Mouse (Mus musculus): Measurements from ENCODE around the gene Crygc.

The Crygc gene

GRCm38 (mm10) chr1:65073589-65073988, at the start of gene Crygc:
Crygc (minus strand) TSS chr1:65073689.
- no peak for DNase-seq (ENCODE audit: low spot score)

DNA sequence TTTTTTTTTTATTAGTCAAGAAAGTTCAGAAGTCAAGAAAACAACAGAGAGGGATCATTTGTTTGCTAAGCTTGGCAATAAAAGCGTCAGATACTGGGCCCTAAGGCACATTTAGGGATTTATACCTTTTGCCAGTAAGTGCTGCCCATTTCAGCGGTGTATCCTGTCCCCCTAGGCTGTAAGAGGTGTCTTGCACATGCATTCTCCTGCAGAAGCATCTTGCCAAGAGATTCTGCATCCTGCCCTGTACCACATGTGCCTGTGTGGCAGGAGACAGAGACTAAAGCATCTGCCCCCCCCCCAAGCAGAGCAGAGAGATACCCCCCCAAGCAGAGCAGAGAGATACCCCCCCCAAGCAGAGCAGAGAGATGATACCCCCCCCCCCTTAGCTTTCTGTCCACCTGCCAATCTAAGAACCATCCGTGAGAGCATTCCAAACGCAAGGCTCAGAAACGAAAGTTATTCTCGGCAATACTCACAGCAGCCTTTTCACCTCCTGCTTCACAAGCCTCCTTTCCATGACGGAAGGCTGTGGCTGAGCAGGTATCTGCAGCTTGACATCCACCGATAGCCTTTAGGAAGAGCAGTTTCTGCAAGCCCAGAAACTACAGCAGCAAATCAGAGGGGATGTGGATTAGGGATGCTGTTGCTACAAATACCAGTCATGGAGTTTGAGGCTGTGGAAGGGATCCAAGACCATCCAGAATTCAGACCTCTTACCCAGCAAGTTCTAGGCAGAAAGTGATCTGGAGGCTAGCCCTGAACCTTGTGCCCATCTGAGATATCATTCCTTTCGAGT, 49.3 kb upstream of the Crygc start, which contains the start of gene D630023F18Rik:
D630023F18Rik (minus strand) TSS at position 641 of the 799 bp plus-strand sequence.
- no peak for DNase-seq (ENCODE audit: low spot score)

- no peak for DNase-seq (ENCODE audit: low spot score)
Measured at GRCm38 (mm10) chr1:65119438-65119837, 45.9 kb upstream of the Crygc start, which contains the start of gene Gm28845. Gm28845 (minus strand) TSS chr1:65119558.

GRCm38 (mm10) chr1:65118150-65118913, 44.8 kb upstream of the Crygc start:
- DNase-seq (ENCODE audit: low spot score), result no peak

GRCm38 (mm10) chr1:65113536-65114172, 40.2 kb upstream of the Crygc start:
- DNase-seq (ENCODE audit: low spot score), result no peak

DNA sequence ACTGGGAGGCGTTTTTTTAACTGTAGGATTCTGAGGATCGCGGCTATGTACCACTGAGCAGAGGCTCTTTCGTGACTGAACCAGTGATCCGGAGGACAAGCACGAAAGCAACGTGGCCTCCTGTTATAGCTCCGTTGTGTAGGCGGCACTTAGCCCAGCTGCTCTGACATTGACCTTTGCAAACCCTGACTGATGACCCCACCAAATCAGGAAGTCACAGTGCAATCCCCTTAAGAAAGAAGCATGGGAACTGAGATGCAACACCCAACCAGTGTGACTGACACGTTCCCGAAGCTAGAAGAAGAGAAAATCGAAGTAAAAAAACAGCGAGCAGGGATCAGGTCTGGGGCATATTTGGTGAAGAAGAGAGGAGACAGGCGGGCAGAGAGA, 39.3 kb upstream of the Crygc start:
- peak; percentile 20 for DNase-seq (ENCODE audit: low spot score)

DNA sequence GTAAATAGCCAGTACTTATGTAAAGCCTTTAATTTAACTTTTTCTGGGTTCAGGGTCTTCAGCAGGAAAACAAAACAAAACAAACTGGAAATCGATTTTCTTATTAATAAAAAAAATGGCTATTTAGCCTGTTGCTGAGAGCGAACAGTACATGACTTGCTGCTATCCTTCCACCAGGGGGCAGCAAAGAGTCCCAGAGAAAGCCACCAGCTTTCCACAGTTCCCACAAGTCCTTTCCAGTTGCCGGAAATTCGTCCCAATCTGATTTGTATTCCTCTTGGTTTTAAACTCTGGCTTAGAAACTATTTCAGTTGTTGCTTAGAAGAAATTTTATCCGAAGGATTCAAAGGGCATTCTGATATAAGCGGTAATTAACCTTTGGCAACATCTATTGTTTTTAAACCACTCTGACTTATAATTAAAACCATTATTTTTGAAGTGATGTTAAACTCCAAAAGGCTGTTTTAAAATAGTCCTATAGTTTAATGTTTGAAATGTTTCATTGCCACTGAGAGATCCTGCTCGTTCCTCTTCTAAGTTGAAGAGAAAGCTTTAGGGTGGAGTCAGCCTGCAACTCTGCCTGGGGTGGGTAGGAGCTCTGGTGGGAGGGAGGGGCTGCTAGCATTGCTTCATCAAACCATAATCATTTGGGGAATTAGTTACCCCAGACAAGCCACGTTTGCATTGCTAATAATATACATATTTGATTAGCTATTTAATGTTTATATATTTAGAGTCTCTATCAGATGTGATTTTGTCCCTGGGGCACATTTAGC, 38.7 kb upstream of the Crygc start:
- DNase-seq (ENCODE audit: low spot score), result peak; percentile 90

DNA sequence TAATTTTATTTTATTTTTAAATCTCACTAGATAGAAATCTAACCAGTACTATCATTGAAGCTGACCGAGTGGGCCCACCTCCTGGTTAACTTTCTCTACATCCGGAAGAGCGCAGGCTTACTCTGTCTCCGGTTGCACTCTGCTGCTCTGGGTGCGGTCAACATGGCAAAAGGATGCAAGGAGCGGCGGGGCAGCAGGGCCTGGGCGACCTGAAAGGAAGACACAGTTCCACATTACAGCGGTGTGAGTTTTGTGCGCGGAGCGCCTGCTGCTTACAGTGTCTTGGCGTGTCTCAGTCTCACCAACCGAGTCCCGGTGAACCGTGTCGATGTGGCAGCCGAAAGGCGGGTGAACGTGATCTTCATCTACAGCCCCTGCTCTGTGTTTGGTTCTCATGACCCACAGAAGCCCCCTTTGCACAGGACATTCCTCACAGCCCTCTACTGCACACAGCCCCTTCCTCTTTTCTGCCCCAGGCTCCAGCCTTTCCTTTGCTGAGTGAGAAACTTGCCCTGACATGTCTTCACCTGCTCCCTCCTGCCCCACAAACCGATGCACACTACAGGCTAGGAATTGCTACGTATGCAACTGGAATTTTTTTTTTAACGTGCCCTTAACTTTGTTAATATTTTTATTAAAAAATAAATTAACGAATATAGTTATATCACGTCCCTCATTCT, 36.4 kb upstream of the Crygc start:
- no peak for DNase-seq (ENCODE audit: low spot score)

- no peak for DNase-seq (ENCODE audit: low spot score)
Measured at GRCm38 (mm10) chr1:65109196-65109595, 35.7 kb upstream of the Crygc start.

DNA sequence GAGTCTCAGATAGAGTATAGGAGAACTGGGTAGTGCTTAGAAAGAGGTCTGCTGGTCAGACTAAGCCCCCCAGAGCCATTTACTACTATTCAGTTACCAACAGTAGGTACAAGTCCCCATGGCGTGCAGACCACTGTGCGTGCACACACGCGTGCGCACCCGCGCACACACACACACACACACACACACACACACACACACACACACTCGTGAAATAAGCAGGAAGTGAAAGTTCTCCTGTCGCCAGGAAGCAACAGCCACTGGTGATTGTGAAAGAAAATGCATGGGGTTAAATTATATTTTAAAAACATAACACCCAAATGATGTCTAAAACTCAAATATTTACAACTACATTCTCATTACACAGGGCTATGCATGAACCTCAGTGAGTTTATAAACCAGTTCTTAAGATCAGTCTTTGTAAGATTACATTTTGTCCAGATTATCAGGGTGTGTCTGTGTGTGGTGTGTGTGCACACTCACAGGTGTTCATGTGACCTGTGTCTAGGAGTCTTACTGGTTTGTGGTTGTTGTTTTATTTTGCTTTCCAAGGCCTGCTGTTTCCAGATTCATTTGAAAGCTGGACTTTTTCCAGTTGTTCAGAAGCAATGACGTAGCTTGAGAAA, 34.3 kb upstream of the Crygc start:
- no peak for DNase-seq (ENCODE audit: low spot score)

DNA sequence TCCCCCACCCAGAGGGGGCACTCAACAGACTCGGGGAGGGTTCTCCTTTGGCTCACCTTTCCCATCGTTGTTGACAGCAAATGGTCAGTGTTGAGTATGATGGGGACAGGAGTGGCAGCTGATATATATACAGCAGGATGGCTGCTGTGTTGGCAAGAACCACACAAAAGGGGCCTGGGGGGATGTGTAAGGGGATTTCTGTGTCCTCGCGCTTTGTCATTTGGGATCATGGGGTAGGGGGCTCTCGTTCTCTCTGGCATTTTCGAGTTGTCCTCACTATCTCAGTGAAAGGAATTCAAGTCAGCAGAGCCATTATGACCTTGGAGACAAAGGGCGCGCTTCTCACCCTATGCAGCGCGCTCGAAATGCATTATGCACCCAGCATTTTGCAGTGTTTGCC, 29.8 kb upstream of the Crygc start, which contains the start of gene Cryga:
Cryga (minus strand) TSS at position 101 of the 400 bp plus-strand sequence.
- DNase-seq (ENCODE audit: low spot score), result no peak

- no peak for DNase-seq (ENCODE audit: low spot score)
Measured at GRCm38 (mm10) chr1:65096953-65097352, 23.5 kb upstream of the Crygc start.

DNA sequence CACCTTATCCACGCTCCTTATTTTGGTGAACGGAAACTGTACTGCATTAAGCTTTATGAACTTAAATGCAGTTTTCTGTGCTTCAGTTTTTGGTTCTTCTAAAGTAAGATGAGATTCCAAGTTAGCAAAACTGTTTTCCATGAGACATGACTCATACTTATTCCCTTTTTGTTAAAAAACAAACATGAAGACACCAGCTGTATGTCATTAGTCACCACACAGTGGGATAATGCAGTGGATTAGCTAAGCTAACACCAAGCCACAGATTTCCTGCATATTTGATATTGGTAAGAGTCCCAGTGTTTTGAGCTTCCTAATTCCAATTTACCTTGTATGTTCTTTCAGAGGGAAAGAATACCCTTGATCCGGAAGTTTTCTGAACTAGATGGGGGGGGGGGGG, 18.1 kb upstream of the Crygc start:
- no peak for DNase-seq (ENCODE audit: low spot score)

GRCm38 (mm10) chr1:65090370-65090769, 16.9 kb upstream of the Crygc start:
- no peak for DNase-seq (ENCODE audit: low spot score)

DNA sequence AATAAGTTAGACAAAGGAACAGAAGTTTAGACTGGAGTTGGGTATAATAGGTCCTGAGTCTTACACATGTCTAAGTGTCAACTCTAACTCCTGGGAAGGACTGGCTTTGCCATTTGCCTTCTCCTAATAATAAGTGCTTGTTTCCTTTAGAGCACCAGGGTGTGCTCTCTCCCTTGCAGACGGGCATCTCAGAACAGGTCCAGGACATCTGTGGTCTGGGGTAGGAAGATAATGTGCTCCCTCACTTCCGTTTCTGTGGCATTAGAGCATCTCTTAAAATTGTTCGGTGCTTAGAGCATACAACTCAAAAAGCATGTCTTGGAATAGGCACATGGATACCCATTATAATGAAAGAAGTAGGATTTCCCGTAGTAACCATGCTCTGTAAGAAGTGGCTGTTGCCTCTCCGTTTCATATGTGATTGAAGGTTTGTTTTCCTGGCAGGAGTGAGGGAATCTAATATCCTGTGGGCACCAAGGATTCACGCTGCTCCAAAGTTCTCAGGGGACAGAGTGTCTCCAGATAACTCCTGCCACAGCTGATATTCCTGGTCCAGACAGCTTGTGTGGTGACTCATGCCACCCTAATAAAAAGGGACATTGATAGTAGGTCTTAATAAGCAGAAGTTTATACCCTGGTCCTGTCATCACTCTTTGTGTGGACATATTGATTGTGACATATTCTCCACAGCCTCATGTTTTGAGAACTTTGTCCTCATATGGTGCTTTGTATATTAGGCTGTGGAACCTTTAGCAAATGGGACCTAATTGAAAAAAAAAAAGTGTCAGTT, 15.3 kb upstream of the Crygc start:
- no peak for DNase-seq (ENCODE audit: low spot score)

DNA sequence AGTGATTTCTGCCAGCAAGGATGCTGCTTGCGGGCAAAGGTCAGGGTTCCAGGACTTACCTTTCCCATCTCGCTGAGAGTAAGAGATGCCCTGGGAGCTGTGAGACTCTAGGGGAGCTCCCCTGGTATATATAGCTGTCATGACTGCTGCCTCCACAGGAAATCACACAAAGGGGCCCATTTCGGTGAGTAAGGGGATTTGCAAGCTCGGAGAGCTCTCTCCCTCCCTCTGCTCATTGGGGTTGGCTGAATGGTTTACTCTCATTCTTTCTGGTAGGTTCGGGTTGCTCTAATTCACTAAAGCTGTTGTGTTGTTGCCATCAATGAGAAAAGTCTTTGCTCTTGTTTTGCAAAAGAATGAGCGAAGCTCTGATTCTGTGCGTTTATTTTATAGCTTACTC, 8.7 kb upstream of the Crygc start, which contains the start of gene Crygb:
Crygb (minus strand) TSS at position 101 of the 400 bp plus-strand sequence.
- DNase-seq (ENCODE audit: low spot score), result peak; percentile 7

DNA sequence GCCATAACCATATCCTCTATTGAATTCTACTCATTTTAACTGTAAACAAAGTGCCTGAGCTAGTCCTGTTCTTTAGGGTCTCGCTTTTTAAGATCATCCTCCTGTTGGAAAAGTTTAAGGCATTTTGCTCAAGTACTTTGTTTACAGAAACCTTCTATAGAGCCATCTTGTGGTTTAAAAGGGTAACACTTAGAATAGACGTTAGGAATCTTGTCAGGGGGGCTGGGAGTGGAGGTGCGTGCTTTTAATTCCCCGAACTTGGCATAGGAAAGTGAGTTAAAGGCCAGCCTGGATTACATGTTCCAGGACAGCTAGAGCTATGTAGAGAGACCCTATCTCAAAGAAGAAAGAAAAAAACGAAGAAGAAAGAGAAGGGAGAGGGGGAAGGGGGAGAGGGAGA, 2.1 kb upstream of the Crygc start:
- no peak for DNase-seq (ENCODE audit: low spot score)

- no peak for DNase-seq (ENCODE audit: low spot score)
Measured at GRCm38 (mm10) chr1:65067842-65068241, 5.6 kb downstream of the Crygc start.

DNA sequence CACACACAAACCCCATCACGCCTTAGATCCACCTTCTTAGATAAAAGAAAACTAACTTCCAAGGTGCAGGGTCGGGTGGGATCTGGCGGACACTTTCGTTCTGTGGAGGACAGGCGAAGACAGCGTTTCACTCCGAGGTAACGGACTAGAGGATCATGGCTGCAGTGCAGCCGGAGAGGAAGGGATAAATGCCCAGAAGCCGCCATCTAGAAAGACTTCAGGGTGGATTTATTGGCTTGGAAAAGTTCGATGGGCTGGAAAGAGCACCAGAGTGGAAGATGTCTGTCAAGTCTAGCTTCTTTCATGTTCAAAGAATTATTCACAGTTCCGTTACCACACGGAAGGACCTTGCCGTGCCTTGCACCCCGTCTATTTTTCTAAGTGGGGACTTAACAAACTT, 9.3 kb downstream of the Crygc start:
- DNase-seq (ENCODE audit: low spot score), result no peak

DNA sequence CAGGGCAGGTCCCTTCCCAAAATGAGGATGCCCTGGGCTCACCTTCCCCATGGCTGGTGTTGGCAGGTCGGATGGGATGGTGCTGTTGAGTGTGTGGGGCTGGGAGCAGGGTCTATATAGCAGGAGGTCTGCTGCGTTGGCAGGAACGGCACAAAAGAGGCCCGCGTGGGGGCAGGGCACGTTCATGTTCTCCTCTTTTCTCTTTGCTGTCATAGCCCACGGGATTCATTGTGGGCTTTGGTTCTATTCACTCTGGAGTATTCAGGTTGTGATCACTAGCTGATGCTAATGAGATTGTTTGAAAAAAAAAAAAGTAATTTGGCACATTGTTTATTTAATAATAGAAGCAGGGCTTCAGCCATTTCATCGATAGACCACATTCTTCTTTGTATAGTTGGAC, 10.1 kb downstream of the Crygc start, which contains the start of gene Crygd:
Crygd (minus strand) TSS at position 101 of the 400 bp plus-strand sequence.
- DNase-seq (ENCODE audit: low spot score), result no peak

All from embryo, embryonic 10 days (tissue).